Mouse (Mus musculus) limb, embryonic 14.5 days (tissue): ENCODE measurements at regions not wholly inside any gene's neighbourhood (a gene's known extent, or its start where the extent isn't known, plus 50 kb on each side); places are given as distances from the start of the nearest gene placed in this dataset.
A peak's percentile ranks its signal among the peaks of the same experiment; 100 is the strongest.

Experiments
- ATAC-seq: fragments of 200-750 bp; cut with Nextera tagmentation; 2 replicates; pipeline ENCODE4 v1.8.0; 2017; ENCODE audit warnings: low read depth, moderate number of reproducible peaks, moderate TSS enrichment; ENCODE audit not compliant: low FRiP score
- DNase-seq: peaks from one replicate; pipeline ENCODE4 v3.0.0-alpha.2; 2015; ENCODE audit warnings: low spot score
- H3K27ac ChIP-seq: fragments of 300-500 bp; sonication (generic); replicated peaks from 2 replicates; pipeline ENCODE4 v1.5.1; 2014; ENCODE audit warnings: low read depth, mild to moderate bottlenecking, low read length, moderate library complexity, mixed read lengths
- H3K27me3 ChIP-seq: fragments of 300-500 bp; sonication (generic); 2 replicates; pipeline ENCODE4 v1.6.1; 2014; ENCODE audit warnings: low read length, mixed read lengths; ENCODE audit not compliant: control insufficient read depth, insufficient read depth
- H3K36me3 ChIP-seq: fragments of 300-500 bp; sonication (generic); 2 replicates; pipeline ENCODE4 v1.6.1; 2014; ENCODE audit warnings: mild to moderate bottlenecking, low read length, moderate library complexity, mixed read lengths; ENCODE audit not compliant: control insufficient read depth, insufficient read depth
- H3K4me1 ChIP-seq: fragments of 300-500 bp; sonication (generic); 2 replicates; pipeline ENCODE4 v1.6.1; 2014; ENCODE audit warnings: antibody characterized with exemption, low read length, mixed read lengths; ENCODE audit not compliant: control insufficient read depth, insufficient read depth
- H3K4me2 ChIP-seq: fragments of 300-500 bp; sonication (generic); replicated peaks from 2 replicates; pipeline ENCODE4 v1.6.1; 2014; ENCODE audit warnings: low read depth, mild to moderate bottlenecking, low read length, moderate library complexity; ENCODE audit not compliant: severe bottlenecking
- H3K4me3 ChIP-seq: fragments of 300-500 bp; sonication (generic); replicated peaks from 2 replicates; pipeline ENCODE4 v1.5.1; 2014; ENCODE audit warnings: low read length
- H3K9ac ChIP-seq: fragments of 300-500 bp; sonication (generic); 2 replicates; pipeline ENCODE4 v1.6.1; 2014; ENCODE audit warnings: mild to moderate bottlenecking, low read depth, low read length, moderate library complexity; ENCODE audit not compliant: severe bottlenecking
- H3K9me3 ChIP-seq: fragments of 300-500 bp; sonication (generic); 2 replicates; pipeline ENCODE4 v1.6.1; 2016; ENCODE audit warnings: low read length; ENCODE audit not compliant: control insufficient read depth
- POLR2A ChIP-seq: fragments of 200-500 bp; IDR thresholded peaks from 2 replicates; pipeline ENCODE4 v1.8.0; 2012; ENCODE audit warnings: inconsistent platforms, mild to moderate bottlenecking, moderate library complexity, borderline replicate concordance; ENCODE audit not compliant: insufficient read depth, insufficient read length; ENCODE audit errors: extremely low read depth
- WGBS: fragments of 180-500 bp; shearing (Covaris S2); extraction: QIAGEN DNeasy Blood & Tissue Kit; methylation state at CpG from one replicate; pipeline ENCODE4 v1.1.7; 2014; 5-methylcytosine and 5-hydroxymethylcytosine counted together

GRCm38 (mm10) chr6:148572201-148572600, 128.0 kb upstream of the Tmtc1 start:
- WGBS: 73% methylated on average over 5 of the region's 5 CpGs
- no peak for DNase-seq
- Histone ChIP-seq H3K9ac (no peak overlapping the region), H3K4me3 (no peak overlapping the region), H3K4me2 (no peak overlapping the region), H3K36me3 (no peaks in the 10 kb centered on the region), H3K4me1 (no peaks in the 10 kb centered on the region), H3K27me3 (no peaks in the 10 kb centered on the region), H3K27ac (no peak overlapping the region), H3K9me3 (no peaks in the 10 kb centered on the region)
- TF ChIP-seq POLR2A: no peak
- ATAC-seq: no peak

GRCm38 (mm10) chr6:148571651-148572050, 127.5 kb upstream of the Tmtc1 start:
- DNase-seq (no peak), ATAC-seq (no peak)
- H3K4me1 ChIP-seq: no peaks in the 10 kb centered on the region

GRCm38 (mm10) chr6:148564146-148564545, 120.0 kb upstream of the Tmtc1 start:
- H3K4me1 ChIP-seq: no peaks in the 10 kb centered on the region
- DNase-seq (no peak), ATAC-seq (no peak)
- no peaks in the 10 kb centered on the region for H3K27me3 ChIP-seq
- no peak overlapping the region for H3K27ac ChIP-seq
- no peaks in the 10 kb centered on the region for H3K36me3 ChIP-seq
- no peaks in the 10 kb centered on the region for H3K9me3 ChIP-seq
- H3K9ac ChIP-seq: no peak overlapping the region
- WGBS: 88% methylated on average over 2 of the region's 2 CpGs
- no peak overlapping the region for H3K4me2 ChIP-seq
- TF ChIP-seq POLR2A: no peak
- H3K4me3 ChIP-seq: no peak overlapping the region

More at GRCm38 (mm10) chr6:148571651-148572050, 127.5 kb upstream of the Tmtc1 start:
- 72% methylated on average over 3 of the region's 3 CpGs for WGBS
- no peak overlapping the region for H3K9ac ChIP-seq
- no peak overlapping the region for H3K27ac ChIP-seq
- H3K36me3 ChIP-seq: no peaks in the 10 kb centered on the region
- no peaks in the 10 kb centered on the region for H3K27me3 ChIP-seq
- H3K4me3 ChIP-seq: no peak overlapping the region
- no peak for TF ChIP-seq POLR2A
- no peaks in the 10 kb centered on the region for H3K9me3 ChIP-seq
- no peak overlapping the region for H3K4me2 ChIP-seq

- H3K9me3 ChIP-seq: no peaks in the 10 kb centered on the region
- no peak overlapping the region for H3K4me2 ChIP-seq
- TF ChIP-seq POLR2A: no peak
- no peak overlapping the region for H3K9ac ChIP-seq
- no peaks in the 10 kb centered on the region for H3K4me1 ChIP-seq
- no peak overlapping the region for H3K4me3 ChIP-seq
- no peak overlapping the region for H3K27ac ChIP-seq
- no peaks in the 10 kb centered on the region for H3K27me3 ChIP-seq
- ATAC-seq: no peak
- no peak for DNase-seq
- H3K36me3 ChIP-seq: no peaks in the 10 kb centered on the region
- WGBS: 27% methylated on average over 2 of the region's 2 CpGs
Observed at GRCm38 (mm10) chr6:148562206-148562708, 118.1 kb upstream of the Tmtc1 start.

- ATAC-seq: no peak
- Histone ChIP-seq H3K27me3 (no peaks in the 10 kb centered on the region), H3K4me1 (no peaks in the 10 kb centered on the region), H3K27ac (no peak overlapping the region), H3K36me3 (no peaks in the 10 kb centered on the region), H3K9me3 (no peaks in the 10 kb centered on the region), H3K9ac (no peak overlapping the region), H3K4me3 (no peak overlapping the region), H3K4me2 (no peak overlapping the region)
- no peak for TF ChIP-seq POLR2A
- 54% methylated on average over 2 of the region's 2 CpGs for WGBS
- no peak for DNase-seq
Observed at GRCm38 (mm10) chr6:148556484-148556871, 112.3 kb upstream of the Tmtc1 start.

GRCm38 (mm10) chr6:148555651-148556483, 111.7 kb upstream of the Tmtc1 start:
- WGBS: 69% methylated on average over 5 of the region's 5 CpGs

More at GRCm38 (mm10) chr6:148555651-148556483, 111.7 kb upstream of the Tmtc1 start:
- H3K27ac ChIP-seq: no peak overlapping the region
- H3K4me2 ChIP-seq: no peak overlapping the region
- TF ChIP-seq POLR2A: no peak
- no peak overlapping the region for H3K4me3 ChIP-seq
- DNase-seq (peak; percentile 5), ATAC-seq (no peak)
- H3K27me3 ChIP-seq: no peaks in the 10 kb centered on the region
- H3K4me1 ChIP-seq: no peaks in the 10 kb centered on the region
- no peaks in the 10 kb centered on the region for H3K9me3 ChIP-seq
- H3K36me3 ChIP-seq: no peaks in the 10 kb centered on the region
- no peak overlapping the region for H3K9ac ChIP-seq
